Mouse (Mus musculus): ENCODE results near the gene Mlx. TPM values are rescaled to one million over a fixed set of nuclear protein-coding genes. Genes with fewer than 3 reads are reported as not detected.

Mlx gene
- polyA plus RNA-seq, 1 experiment from 2014 or later: 33.1 TPM

DNA sequence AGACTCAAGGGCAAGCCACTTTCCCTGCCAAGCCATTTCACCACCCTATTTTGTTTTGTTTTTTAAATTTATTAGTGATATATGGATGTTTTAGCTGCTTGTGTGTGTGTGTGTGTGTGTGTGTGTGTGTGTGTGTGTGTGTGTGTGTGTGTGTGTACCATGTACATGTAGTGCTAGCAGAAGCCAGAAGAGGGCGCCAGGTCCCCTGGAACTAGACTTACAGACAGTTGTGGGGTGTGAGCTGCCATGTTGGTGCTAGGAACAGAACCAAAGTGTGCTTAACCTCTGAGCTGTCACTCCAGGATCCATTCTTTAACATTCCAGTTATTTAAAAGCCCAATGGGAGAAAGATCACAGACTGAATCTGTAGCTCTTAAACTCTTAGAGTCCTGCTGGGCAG lies 40.0 kb downstream of the Mlx start:
- no peak overlapping the region for H3K27ac ChIP-seq
- H3K36me3 ChIP-seq (ENCODE audit: inconsistent target): peaks cover 26% of the 10 kb centered on the region; the same call in 1 of the 2 replicates
- WGBS (ENCODE audit: missing documents): 100% methylated on average over 1 of the region's 1 CpGs
- no peak overlapping the region for H3K4me3 ChIP-seq (ENCODE audit: inconsistent target)
- H3K79me2 ChIP-seq (ENCODE audit: inconsistent target): no peaks in the 10 kb centered on the region

DNA sequence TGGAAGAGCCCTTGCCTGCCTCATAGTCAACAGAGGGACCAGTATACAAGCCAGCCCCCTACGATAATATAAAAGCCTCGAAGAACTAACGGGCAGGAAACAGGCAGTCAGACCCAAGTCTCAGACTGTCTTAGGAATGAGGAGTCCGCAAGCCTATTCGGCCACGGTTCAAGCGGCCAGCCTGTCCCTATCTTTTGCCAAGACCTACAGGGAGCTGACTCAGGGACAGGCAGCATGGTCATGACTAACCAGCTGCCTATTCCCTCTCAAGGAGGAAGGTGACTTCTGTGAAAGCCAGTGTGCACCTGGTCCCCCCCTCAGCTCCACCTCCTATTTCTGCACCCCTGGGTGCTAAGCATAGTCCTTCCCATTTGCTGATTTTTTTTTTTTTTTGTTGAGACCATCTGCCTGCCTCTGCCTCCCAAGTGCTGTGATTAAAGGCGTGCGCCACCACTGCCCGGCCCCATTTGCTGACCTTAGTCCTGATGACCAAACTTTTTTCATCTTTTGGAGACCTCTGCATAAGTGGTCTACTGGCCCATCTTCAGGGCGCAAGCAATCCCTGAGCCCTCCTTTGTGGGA lies 42.0 kb downstream of the Mlx start:
- WGBS (ENCODE audit: missing documents): 87% methylated on average over 11 of the region's 11 CpGs
- Histone ChIP-seq H3K79me2 (ENCODE audit: inconsistent target) (no peaks in the 10 kb centered on the region), H3K36me3 (ENCODE audit: inconsistent target) (peaks cover 14% of the 10 kb centered on the region; the same call in 1 of the 2 replicates), H3K4me3 (ENCODE audit: inconsistent target) (no peak overlapping the region), H3K27ac (no peak overlapping the region)

DNA sequence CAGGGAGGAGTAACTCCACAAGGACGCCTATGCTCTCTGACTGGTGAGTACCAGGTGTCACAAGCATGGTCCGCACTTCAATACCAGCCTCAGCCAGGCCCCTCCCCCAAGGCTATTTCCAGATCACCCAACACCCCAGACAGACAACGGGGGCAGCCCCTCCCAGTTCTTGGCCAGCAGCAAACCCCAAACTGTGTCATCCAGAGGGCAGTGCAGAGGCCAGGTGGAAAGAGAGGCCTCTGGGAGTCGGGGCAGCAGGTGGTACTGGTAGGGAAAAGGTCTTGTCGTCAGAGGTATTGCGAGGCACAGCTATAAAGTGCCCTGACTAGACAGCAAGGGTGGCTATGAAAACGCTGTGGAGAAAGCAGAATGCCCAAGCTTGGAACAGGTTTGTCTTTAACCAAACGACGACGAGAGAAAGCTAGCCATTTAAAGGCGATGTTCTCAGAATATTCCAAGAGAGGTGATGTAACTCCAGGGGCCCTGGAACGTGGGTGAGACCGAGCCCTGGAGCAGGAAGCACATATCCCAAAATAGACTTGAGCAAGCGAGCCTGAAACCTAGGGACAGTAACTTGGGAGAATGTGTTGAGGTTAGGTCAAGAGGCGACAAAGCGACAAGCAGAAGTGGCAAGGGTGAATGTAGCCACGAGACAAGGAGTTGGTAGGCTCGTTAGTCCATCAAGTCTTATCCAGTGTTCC lies 43.1 kb downstream of the Mlx start:
- H3K4me3 ChIP-seq (ENCODE audit: inconsistent target): no peak overlapping the region
- no peaks in the 10 kb centered on the region for H3K79me2 ChIP-seq (ENCODE audit: inconsistent target)
- WGBS (ENCODE audit: missing documents): 65% methylated on average over 17 of the region's 18 CpGs
- no peak overlapping the region for H3K27ac ChIP-seq
- H3K36me3 ChIP-seq (ENCODE audit: inconsistent target): peaks cover 14% of the 10 kb centered on the region; the same call in 1 of the 2 replicates

DNA sequence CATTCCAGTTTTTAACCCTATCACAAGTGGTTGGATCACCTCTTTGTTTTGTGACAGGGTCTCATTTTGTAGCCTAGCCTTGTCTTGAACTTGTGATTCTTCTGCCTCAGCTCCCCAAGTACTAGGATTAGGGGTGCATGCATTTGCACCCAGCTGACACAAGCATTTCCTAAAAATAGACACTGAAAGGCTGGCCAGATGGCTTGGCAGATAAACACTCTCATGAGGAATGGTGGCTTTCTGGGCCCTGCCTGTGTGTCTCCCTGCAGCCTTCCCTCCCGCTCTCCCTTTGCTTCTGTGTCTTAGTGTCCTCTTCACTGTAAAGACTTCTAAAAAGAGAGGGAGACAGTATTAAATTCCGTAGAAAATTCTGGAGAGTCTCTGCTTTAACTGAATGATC lies 44.1 kb downstream of the Mlx start:
- 93% methylated on average over 2 of the region's 2 CpGs for WGBS (ENCODE audit: missing documents)
- Histone ChIP-seq H3K79me2 (ENCODE audit: inconsistent target) (no peaks in the 10 kb centered on the region), H3K36me3 (ENCODE audit: inconsistent target) (peaks cover 5% of the 10 kb centered on the region; the same call in 1 of the 2 replicates), H3K4me3 (ENCODE audit: inconsistent target) (no peak overlapping the region), H3K27ac (no peak overlapping the region)

DNA sequence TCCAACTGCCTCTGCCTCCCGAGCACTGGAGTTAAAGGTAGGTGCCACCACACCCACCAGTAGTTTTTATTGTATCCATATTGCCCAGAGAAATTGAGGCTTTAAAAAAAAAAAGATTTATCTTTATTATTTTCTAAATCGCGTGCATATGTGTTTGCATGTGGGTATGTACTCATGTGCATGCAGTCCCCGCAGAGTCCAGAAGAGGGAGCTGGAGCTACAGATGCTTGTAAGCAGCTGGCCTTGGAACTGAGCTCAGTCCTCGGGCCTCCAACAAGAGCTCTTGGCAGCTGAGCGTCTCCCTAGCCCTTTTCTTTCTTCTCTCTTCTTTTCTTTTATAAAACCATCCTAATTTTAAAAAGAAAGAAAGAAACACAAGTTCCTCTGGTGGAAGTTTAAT lies 44.6 kb downstream of the Mlx start:
- Histone ChIP-seq H3K4me3 (ENCODE audit: inconsistent target) (no peak overlapping the region), H3K27ac (no peak overlapping the region), H3K36me3 (ENCODE audit: inconsistent target) (no peaks in the 10 kb centered on the region), H3K79me2 (ENCODE audit: inconsistent target) (no peaks in the 10 kb centered on the region)
- WGBS (ENCODE audit: missing documents): 88% methylated on average over 6 of the region's 6 CpGs

DNA sequence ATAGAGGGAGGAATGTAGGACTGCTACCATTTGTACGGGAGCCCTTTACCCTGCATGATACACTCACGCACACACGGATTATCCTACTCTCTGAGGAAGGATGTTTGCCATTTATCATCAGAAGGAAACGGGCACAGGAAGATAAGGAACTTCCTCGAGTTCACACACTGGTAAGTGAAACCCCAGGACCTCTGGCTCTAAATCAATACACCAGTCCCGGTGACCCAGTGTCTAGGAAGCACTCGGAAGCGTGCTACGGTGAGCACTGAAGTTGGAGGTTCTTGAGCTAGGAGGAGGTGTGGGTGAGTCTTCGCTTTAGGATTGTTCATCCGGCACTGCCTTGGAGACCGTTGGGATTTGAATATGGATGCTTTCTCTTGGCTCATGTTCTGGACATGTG lies 46.0 kb downstream of the Mlx start:
- WGBS (ENCODE audit: missing documents): 33% methylated on average over 10 of the region's 12 CpGs
- Histone ChIP-seq H3K4me3 (ENCODE audit: inconsistent target) (no peak overlapping the region), H3K36me3 (ENCODE audit: inconsistent target) (no peaks in the 10 kb centered on the region), H3K27ac (no peak overlapping the region), H3K79me2 (ENCODE audit: inconsistent target) (no peaks in the 10 kb centered on the region)

DNA sequence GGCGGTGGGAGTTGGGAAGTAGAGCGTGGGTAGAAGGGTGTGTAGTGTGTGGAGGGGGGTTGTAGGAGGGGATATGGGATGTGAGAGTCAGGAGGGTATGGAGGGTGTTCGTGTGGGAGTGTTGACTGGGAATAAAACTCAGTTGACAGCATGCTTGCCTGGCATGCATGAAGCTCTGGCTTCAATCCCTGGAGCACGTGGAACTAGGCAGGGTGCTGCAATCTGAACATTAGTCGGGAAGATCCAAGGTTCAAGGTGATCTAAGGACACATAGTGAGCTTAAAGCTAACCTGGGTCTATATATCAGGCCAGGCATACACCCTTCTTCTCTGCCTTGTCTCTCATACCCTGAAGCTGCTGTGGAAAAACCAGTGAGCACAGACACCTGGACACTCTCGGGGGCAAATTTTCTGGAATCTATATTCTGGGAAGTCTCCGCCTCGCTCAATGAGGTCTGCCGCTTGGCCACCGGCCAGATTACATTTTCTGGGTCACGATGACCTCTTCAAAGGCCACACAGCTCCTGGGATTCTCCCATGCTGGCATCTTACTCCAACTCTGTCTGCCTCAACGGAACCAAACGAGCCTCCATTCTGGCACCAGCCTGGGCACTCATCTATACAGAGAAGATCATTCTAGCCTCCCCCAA lies 47.3 kb downstream of the Mlx start:
- WGBS (ENCODE audit: missing documents): 93% methylated on average over 13 of the region's 13 CpGs

DNA sequence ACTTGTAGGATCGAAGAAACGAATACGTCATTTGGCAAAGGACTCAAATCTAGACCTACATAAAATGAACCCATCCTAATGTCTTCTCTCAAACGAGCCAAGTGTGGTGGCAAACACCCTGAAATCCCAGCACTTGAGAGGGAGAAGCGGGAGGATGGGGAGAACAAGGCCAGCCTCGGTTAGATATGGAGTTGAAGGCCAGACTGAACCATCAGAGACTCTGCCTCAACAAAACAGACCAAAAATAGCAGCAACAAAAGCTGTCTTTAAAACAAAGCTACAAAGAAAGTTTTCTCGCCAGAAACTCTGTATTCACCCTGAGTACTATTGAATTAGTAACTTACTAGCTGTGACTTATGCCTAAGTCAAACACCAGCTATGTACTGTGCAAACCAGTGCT lies 49.9 kb downstream of the Mlx start:
- 93% methylated on average over 7 of the region's 7 CpGs for WGBS (ENCODE audit: missing documents)

More for the DNA sequence above, 47.3 kb downstream of the Mlx start:
- no peak overlapping the region for H3K27ac ChIP-seq
- no peak overlapping the region for H3K4me3 ChIP-seq (ENCODE audit: inconsistent target)
- no peaks in the 10 kb centered on the region for H3K79me2 ChIP-seq (ENCODE audit: inconsistent target)
- H3K36me3 ChIP-seq (ENCODE audit: inconsistent target): no peaks in the 10 kb centered on the region

DNA sequence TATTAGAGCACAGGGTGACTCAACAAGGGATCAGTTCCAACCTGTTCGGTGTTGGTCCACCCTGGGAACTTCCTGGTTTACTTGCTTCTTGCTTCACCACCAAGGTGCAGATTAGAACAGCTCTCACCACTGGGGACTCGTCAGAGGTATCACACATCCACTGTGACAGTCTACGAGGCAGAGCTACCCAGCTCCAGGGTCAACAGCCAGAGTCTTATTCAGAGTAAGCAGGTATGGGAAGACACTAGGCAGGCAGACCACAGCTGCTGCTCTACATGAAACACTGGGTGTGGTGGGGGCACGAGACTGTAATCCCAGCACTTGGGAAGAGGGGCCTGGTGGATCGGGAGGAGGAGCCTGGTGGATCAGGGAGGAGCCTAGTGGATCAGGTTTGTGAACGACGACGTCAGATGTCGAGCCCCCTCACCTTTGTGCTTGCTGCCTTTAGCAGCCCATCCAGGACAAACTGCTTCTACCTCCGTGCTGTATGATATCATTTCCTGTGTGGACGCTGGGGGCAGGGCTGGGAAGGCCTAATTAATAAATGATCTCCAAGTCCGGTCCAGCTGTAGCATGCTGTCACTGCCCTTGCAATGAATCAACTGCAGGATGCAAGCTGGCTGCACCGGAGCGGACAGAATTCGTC lies 51.6 kb downstream of the Mlx start:
- WGBS (ENCODE audit: missing documents): 17% methylated on average over 12 of the region's 15 CpGs
- no peaks in the 10 kb centered on the region for H3K36me3 ChIP-seq (ENCODE audit: inconsistent target)
- no peaks in the 10 kb centered on the region for H3K79me2 ChIP-seq (ENCODE audit: inconsistent target)
- no peak overlapping the region for H3K4me3 ChIP-seq (ENCODE audit: inconsistent target)
- H3K27ac ChIP-seq: no peak overlapping the region

More for the DNA sequence above, 49.9 kb downstream of the Mlx start:
- H3K36me3 ChIP-seq (ENCODE audit: inconsistent target): no peaks in the 10 kb centered on the region
- H3K27ac ChIP-seq: no peak overlapping the region
- no peak overlapping the region for H3K4me3 ChIP-seq (ENCODE audit: inconsistent target)
- no peaks in the 10 kb centered on the region for H3K79me2 ChIP-seq (ENCODE audit: inconsistent target)

DNA sequence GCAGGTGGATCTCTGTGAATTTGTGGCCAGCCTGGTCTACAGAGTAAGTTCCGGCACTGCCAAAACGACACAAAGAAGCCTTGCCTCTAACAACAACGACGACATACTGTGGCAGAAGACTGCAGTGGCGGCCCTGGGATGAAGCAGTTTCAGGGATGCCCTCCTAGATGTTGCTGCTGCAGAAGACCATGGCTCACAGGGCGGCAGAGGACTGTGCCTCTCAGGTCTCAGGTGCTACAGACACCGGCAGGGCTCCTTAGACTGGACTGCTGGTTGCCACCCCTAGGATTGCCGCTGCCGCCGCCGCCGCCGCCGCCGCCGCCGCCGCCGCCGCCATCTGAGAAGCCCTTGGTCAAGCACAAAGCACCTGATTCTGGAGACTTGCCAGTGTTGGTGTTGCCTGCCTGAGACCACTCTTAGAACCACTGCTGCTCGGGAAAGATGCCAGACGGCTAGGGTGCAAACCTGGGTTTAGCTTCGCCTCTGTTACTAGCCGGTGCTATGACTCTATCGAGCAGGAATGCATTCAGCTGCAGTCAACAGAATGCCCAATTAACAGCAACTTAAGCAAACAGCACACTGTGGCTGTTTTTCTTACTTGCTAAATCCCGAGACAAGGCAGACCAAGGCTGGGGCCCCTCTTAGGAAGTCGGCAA lies 53.2 kb downstream of the Mlx start:
- H3K79me2 ChIP-seq (ENCODE audit: inconsistent target): no peaks in the 10 kb centered on the region
- no peak overlapping the region for H3K4me3 ChIP-seq (ENCODE audit: inconsistent target)
- H3K36me3 ChIP-seq (ENCODE audit: inconsistent target): no peaks in the 10 kb centered on the region
- no peak overlapping the region for H3K27ac ChIP-seq
- 19% methylated on average over 18 of the region's 27 CpGs for WGBS (ENCODE audit: missing documents)

DNA sequence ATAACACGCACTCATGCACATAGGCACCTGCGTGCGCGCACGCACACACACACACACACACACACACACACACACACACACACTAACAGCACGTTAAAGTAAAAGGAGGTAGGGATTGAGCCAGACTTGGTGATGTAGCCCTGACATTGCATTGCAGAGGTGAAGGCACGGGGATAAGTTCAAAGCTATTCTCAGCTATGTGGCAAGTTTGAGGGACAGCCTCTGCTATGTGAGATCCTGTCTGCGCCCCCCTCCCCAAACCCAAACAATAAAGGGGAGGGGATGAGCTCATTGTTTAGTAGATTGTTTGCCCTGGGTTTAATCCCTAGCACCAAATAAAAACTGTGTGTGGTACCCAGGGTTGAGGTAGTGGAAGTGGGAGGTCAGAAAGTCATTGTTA lies 54.0 kb downstream of the Mlx start:
- H3K27ac ChIP-seq: no peak overlapping the region
- WGBS (ENCODE audit: missing documents): 91% methylated on average over 4 of the region's 8 CpGs
- no peaks in the 10 kb centered on the region for H3K79me2 ChIP-seq (ENCODE audit: inconsistent target)
- no peak overlapping the region for H3K4me3 ChIP-seq (ENCODE audit: inconsistent target)
- H3K36me3 ChIP-seq (ENCODE audit: inconsistent target): no peaks in the 10 kb centered on the region

Other genes with a start within 250 kb of the Mlx start
- 16.7 to 27.2 TPM (median 18.9 TPM) in 3 replicates for gene Stat5b, start 236.6 kb upstream of the Mlx start, polyA plus RNA-seq (2018)
- 10.0 to 16.3 TPM (median 11.7 TPM) in 3 replicates for gene Stat5a, start 227.9 kb upstream of the Mlx start, polyA plus RNA-seq (2018)
- 44.1 to 73.6 TPM (median 66.6 TPM) in 3 replicates for gene Stat3, start 147.7 kb upstream of the Mlx start, polyA plus RNA-seq (2018)
- gene Cavin1, start 116.4 kb upstream of the Mlx start, polyA plus RNA-seq (2018): 0.35 to 1.1 TPM (median 0.93 TPM) in 3 replicates
- 190 to 331 TPM (median 319 TPM) in 3 replicates for gene Atp6v0a1, start 77.8 kb upstream of the Mlx start, polyA plus RNA-seq (2018)
- 71.6 to 194 TPM (median 117 TPM) in 3 replicates for gene Naglu, start 17.3 kb upstream of the Mlx start, polyA plus RNA-seq (2018)
- 0.22 to 0.84 TPM (median 0.32 TPM) in 3 replicates for gene Hsd17b1, start 8.9 kb upstream of the Mlx start, polyA plus RNA-seq (2018)
- 18.6 to 23.1 TPM (median 19.3 TPM) in 3 replicates for gene Coasy, start 4.7 kb upstream of the Mlx start, polyA plus RNA-seq (2018)
- gene Psmc3ip, start 8.2 kb downstream of the Mlx start, polyA plus RNA-seq (2018): 0.90 to 14.7 TPM (median 3.7 TPM) in 3 replicates
- 38.2 to 59.4 TPM (median 44.0 TPM) in 3 replicates for gene Retreg3, start 32.6 kb downstream of the Mlx start, polyA plus RNA-seq (2018)
- gene Tubg1, start 32.7 kb downstream of the Mlx start, polyA plus RNA-seq (2018): 10.9 to 24.7 TPM (median 23.0 TPM) in 3 replicates
- 0.13 TPM in 1 of 3 replicates, not detected in the others for gene Tubg2, start 68.6 kb downstream of the Mlx start, polyA plus RNA-seq (2018)
- 0.17 to 0.34 TPM (median 0.27 TPM) in 3 replicates for gene Cntnap1, start 83.2 kb downstream of the Mlx start, polyA plus RNA-seq (2018)
- 0.67 to 3.1 TPM (median 2.7 TPM) in 3 replicates for gene Plekhh3, start 84.1 kb downstream of the Mlx start, polyA plus RNA-seq (2018)
- not detected in 3 replicates for gene Ccr10, start 88.2 kb downstream of the Mlx start, polyA plus RNA-seq (2018)
- gene Ezh1, start 139.2 kb downstream of the Mlx start, polyA plus RNA-seq (2018): 19.6 to 40.4 TPM (median 38.1 TPM) in 3 replicates
- gene Ramp2, start 158.8 kb downstream of the Mlx start, polyA plus RNA-seq (2018): 0.36 TPM in 1 of 3 replicates, not detected in the others
- gene Vps25, start 166.4 kb downstream of the Mlx start, polyA plus RNA-seq (2018): 90.9 to 128 TPM (median 115 TPM) in 3 replicates
- gene Wnk4, start 173.3 kb downstream of the Mlx start, polyA plus RNA-seq (2018): not detected in 3 replicates
- 0.17 to 0.29 TPM in 2 of 3 replicates, not detected in the other for gene Cntd1, start 191.7 kb downstream of the Mlx start, polyA plus RNA-seq (2018)
- gene Coa3, start 191.8 kb downstream of the Mlx start, polyA plus RNA-seq (2018): 46.1 to 108 TPM (median 103 TPM) in 3 replicates
- gene Becn1, start 215.0 kb downstream of the Mlx start, polyA plus RNA-seq (2018): 89.3 to 112 TPM (median 98.9 TPM) in 3 replicates
- 53.0 to 111 TPM (median 98.6 TPM) in 3 replicates for gene Psme3, start 228.9 kb downstream of the Mlx start, polyA plus RNA-seq (2018)
- 0.43 to 1.0 TPM (median 0.67 TPM) in 3 replicates for gene Aoc2, start 237.8 kb downstream of the Mlx start, polyA plus RNA-seq (2018)
- not detected in 3 replicates for gene Aoc3, start 243.3 kb downstream of the Mlx start, polyA plus RNA-seq (2018)

Measured in macrophage (primary cell).